Mouse (Mus musculus) testis, adult 2 months (tissue): Measurements from ENCODE around the gene Kcnh4. TPM values are rescaled to one million over a fixed set of nuclear protein-coding genes. Genes with fewer than 3 reads are reported as not detected.
A peak's percentile ranks its signal among the peaks of the same experiment; 100 is the strongest.

Experiments
- H3K27ac ChIP-seq: fragments of 200-500 bp; 2 replicates; pipeline ENCODE4 v1.5.1; 2012; ENCODE audit warnings: low read depth, low read length; ENCODE audit not compliant: control insufficient read depth, insufficient read depth
- H3K27me3 ChIP-seq: fragments of 200-500 bp; 2 replicates; pipeline ENCODE4 v1.6.1; 2012; ENCODE audit warnings: mild to moderate bottlenecking, low read length, moderate library complexity; ENCODE audit not compliant: control insufficient read depth, insufficient read depth
- H3K36me3 ChIP-seq: fragments of 200-500 bp; 2 replicates; pipeline ENCODE4 v1.6.1; 2012; ENCODE audit warnings: mild to moderate bottlenecking, low read length; ENCODE audit not compliant: control insufficient read depth, insufficient read depth
- H3K4me1 ChIP-seq: fragments of 200-500 bp; 2 replicates; pipeline ENCODE4 v1.6.1; 2012; ENCODE audit warnings: low read length; ENCODE audit not compliant: control insufficient read depth, insufficient read depth
- H3K4me3 ChIP-seq: fragments of 200-500 bp; 2 replicates; pipeline ENCODE4 v1.5.1; 2012; ENCODE audit warnings: low read depth, mild to moderate bottlenecking, low read length, moderate library complexity, mixed read lengths; ENCODE audit not compliant: control insufficient read depth
- CTCF ChIP-seq: fragments of 200-500 bp; IDR thresholded peaks from 2 replicates; pipeline ENCODE4 v1.5.1; 2012; ENCODE audit warnings: low read depth, mild to moderate bottlenecking, inconsistent platforms, low read length, moderate library complexity; ENCODE audit not compliant: control insufficient read depth, insufficient read depth, insufficient replicate concordance
- POLR2A ChIP-seq: fragments of 200-500 bp; IDR thresholded peaks from 2 replicates; pipeline ENCODE4 v1.6.1; 2012; ENCODE audit warnings: low read depth, mild to moderate bottlenecking, inconsistent platforms, low read length, moderate library complexity; ENCODE audit not compliant: control insufficient read depth
- polyA plus RNA-seq: library from polyadenylated mRNA; depleted of rRNA; stranded (reverse); fragments of >200 nt; gene quantifications from 2 replicates; pipeline ENCODE4 v1.2.3, GENCODE M21; 2012

The Kcnh4 gene
- polyA plus RNA-seq, 1 experiment, result 0.51 TPM

GRCm38 (mm10) chr11:100735134-100735865 is 24.4 kb downstream of the Kcnh4 start:
- no peak for TF ChIP-seq CTCF
- TF ChIP-seq POLR2A, result no peak
- Histone ChIP-seq H3K27me3 (no peaks in the 10 kb centered on the region), H3K4me3 (no peak overlapping the region), H3K4me1 (peaks cover 16% of the 10 kb centered on the region), H3K27ac (no peak overlapping the region), H3K36me3 (no peaks in the 10 kb centered on the region; the same call in 1 of the 2 replicates)

DNA sequence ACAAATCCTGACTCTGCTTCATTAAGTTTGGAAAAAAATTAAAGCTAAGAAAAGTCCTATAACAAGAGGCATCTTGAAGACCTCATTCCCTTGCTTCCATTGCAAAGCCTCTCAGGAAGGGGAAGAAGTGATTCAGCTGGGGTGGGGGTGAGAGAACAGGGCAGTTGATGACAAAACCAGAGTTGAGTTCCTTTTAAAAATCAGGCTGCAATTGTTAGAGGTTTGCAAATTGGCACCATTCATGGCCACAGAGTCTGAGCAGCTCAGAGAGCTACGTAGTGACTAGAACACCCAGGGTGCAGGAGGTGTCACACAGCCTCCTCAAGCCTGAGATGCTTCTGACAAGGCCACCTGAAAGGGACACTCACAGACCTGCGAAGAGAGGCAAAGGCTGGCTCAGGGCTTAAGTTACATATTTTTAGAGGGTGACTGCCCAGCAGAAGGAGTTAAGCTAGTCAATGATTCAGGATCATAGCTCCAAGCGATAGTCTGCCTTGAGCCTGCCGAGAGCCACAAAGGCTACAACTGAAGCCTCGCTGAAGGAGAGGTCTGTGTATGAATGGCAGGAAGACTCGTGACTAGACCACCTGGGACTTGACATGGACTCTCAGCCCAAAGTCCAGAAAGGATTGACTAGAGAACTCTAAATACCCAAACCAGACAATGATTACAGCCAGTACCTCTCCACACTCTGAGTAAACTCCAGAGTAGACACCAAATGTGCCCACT is 29.1 kb downstream of the Kcnh4 start:
- H3K4me1 ChIP-seq, result peaks cover 2% of the 10 kb centered on the region; the same call in 1 of the 2 replicates
- no peaks in the 10 kb centered on the region for H3K27me3 ChIP-seq
- H3K4me3 ChIP-seq, result no peak overlapping the region
- no peaks in the 10 kb centered on the region; the same call in 1 of the 2 replicates for H3K36me3 ChIP-seq
- no peak overlapping the region for H3K27ac ChIP-seq
- no peak for TF ChIP-seq POLR2A
- no peak for TF ChIP-seq CTCF

- no peaks in the 10 kb centered on the region for H3K27me3 ChIP-seq
- no peak overlapping the region for H3K27ac ChIP-seq
- no peaks in the 10 kb centered on the region; the same call in 1 of the 2 replicates for H3K36me3 ChIP-seq
- peaks cover 2% of the 10 kb centered on the region; the same call in 1 of the 2 replicates for H3K4me1 ChIP-seq
- H3K4me3 ChIP-seq, result no peak overlapping the region
- TF ChIP-seq POLR2A (no peak), CTCF (no peak)
Observed at GRCm38 (mm10) chr11:100729976-100730375, 29.8 kb downstream of the Kcnh4 start.

GRCm38 (mm10) chr11:100728601-100729000 is 31.1 kb downstream of the Kcnh4 start:
- no peak for TF ChIP-seq CTCF
- no peak for TF ChIP-seq POLR2A
- Histone ChIP-seq H3K36me3 (no peaks in the 10 kb centered on the region; the same call in 1 of the 2 replicates), H3K27ac (no peak overlapping the region), H3K27me3 (no peaks in the 10 kb centered on the region), H3K4me1 (0 out of 2 replicates have a peak, but pooled peaks cover 2% of the 10 kb centered on the region), H3K4me3 (no peak overlapping the region)

GRCm38 (mm10) chr11:100727201-100727600 is 32.5 kb downstream of the Kcnh4 start:
- no peaks in the 10 kb centered on the region for H3K27me3 ChIP-seq
- no peak for TF ChIP-seq CTCF
- TF ChIP-seq POLR2A, result no peak
- no peaks in the 10 kb centered on the region for H3K36me3 ChIP-seq
- 0 out of 2 replicates have a peak, but pooled peaks cover 2% of the 10 kb centered on the region for H3K4me1 ChIP-seq
- H3K4me3 ChIP-seq, result no peak overlapping the region
- H3K27ac ChIP-seq, result no peak overlapping the region

GRCm38 (mm10) chr11:100724919-100725512 is 34.7 kb downstream of the Kcnh4 start:
- H3K4me1 ChIP-seq, result peaks cover 4% of the 10 kb centered on the region; the same call in 1 of the 2 replicates
- no peak for TF ChIP-seq POLR2A
- peak overlapping the region; percentile 52 for H3K27ac ChIP-seq
- no peak overlapping the region for H3K4me3 ChIP-seq
- H3K36me3 ChIP-seq, result no peaks in the 10 kb centered on the region
- H3K27me3 ChIP-seq, result no peaks in the 10 kb centered on the region

DNA sequence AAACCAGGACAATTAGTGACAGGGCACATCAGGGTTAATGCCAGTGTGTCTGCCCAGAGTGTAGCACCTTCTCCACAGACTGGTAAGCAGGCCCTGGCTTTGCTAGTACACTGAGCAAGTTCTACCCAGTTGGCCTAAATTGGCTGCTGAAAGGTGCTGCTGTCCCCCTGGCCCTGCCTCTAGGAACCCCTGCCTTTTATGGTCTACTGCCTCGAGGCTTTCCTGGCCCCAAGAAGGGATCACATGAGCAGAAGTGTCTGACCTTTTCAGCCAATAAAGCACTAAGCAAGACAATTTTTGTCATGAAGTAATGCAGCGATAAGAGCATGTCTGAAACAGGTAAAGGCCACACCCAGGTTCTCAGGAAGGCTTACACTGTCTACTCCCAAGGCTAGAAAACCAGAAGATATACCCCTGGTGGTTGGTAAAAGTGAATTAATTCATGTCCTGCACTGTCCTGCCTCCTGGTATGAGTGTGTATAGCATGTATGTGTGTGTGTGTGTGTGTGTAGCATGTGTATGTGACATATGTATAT is 37.2 kb downstream of the Kcnh4 start:
- Histone ChIP-seq H3K4me1 (peaks cover 4% of the 10 kb centered on the region; the same call in 1 of the 2 replicates), H3K36me3 (no peaks in the 10 kb centered on the region), H3K27me3 (no peaks in the 10 kb centered on the region), H3K4me3 (no peak overlapping the region), H3K27ac (peak overlapping the region; percentile 42; the same call in 1 of the 2 replicates)
- TF ChIP-seq CTCF (no peak), POLR2A (no peak)
